Comparison of ENCODE assay signal across 16 mouse cellular contexts in the genomic region with DNA sequence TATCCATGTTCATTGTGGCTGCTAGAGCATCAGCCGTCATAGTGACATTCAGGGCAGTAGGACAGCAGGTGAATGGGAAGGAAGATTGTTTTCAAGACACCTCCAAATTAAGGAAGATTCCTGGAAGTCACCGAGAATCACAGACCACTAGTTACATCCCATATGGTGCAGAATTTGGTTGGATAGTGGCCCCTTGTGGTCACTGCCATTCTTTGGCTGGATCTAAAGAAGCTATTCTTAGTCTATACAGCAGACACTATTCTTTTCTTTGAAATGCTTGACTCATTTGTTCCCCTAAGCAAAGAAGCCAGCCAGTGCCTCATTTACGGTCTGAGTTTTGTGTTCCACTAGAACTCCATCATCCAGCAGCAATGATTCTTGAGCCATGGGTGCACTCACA. TPM values are rescaled to one million over a fixed set of nuclear protein-coding genes. Genes with fewer than 3 reads are reported as not detected.
DNase-seq lines count a peak whose midpoint lies in the region; ATAC-seq and TF ChIP-seq lines count a peak whose summit lies in the region.
"Had no signal": no experiment of that assay in that cellular context is flagged by ENCODE, and none has a peak within 500 bp of the region (broad histone marks: within the 10 kb centered on the region; RNA-seq: fewer than 3 reads in every experiment).

No protein-coding gene starts in this region.

- H3K36me3 ChIP-seq in intestine, postnatal 0 days (ENCODE audit: control insufficient read depth, insufficient read depth) = no peaks in the 10 kb centered on the region
- no peaks in the 10 kb centered on the region for H3K36me3 ChIP-seq in intestine, embryonic 16.5 days (ENCODE audit: control insufficient read depth, insufficient read depth, low read length)
- no peaks in the 10 kb centered on the region for H3K36me3 ChIP-seq in midbrain, postnatal 0 days (ENCODE audit: insufficient read depth, low read length)
- H3K36me3 ChIP-seq in midbrain, embryonic 10.5 days = no peaks in the 10 kb centered on the region
- peaks cover 3% of the 10 kb centered on the region; the same call in 1 of the 2 replicates for H3K36me3 ChIP-seq in stomach, postnatal 0 days (ENCODE audit: control insufficient read depth, insufficient read depth, low read length)
- H3K36me3 ChIP-seq: liver, embryonic 13.5 days; stomach, embryonic 15.5 days had no signal

- no peak for TF ChIP-seq EP300 in stomach, postnatal 0 days (optimal IDR thresholded peaks at IDR 0.05)

- peaks cover 9% of the 10 kb centered on the region; the same call in 1 of the 2 replicates for H3K4me1 ChIP-seq in intestine, postnatal 0 days (replicated peaks; ENCODE audit: control insufficient read depth, insufficient read depth, low read length)
- H3K4me1 ChIP-seq in intestine, embryonic 16.5 days (ENCODE audit: control insufficient read depth, insufficient read depth, low read length) = peaks cover 6% of the 10 kb centered on the region; the same call in 1 of the 2 replicates
- no peaks in the 10 kb centered on the region for H3K4me1 ChIP-seq in midbrain, postnatal 0 days (ENCODE audit: insufficient read depth, low read length)
- H3K4me1 ChIP-seq in midbrain, embryonic 10.5 days = peaks cover 19% of the 10 kb centered on the region
- H3K4me1 ChIP-seq in stomach, postnatal 0 days (replicated peaks; ENCODE audit: control insufficient read depth, insufficient read depth) = no peaks in the 10 kb centered on the region

- no peak overlapping the region for H3K9ac ChIP-seq in intestine, postnatal 0 days (ENCODE audit: low read depth, low read length)
- no peak overlapping the region for H3K9ac ChIP-seq in intestine, embryonic 16.5 days (ENCODE audit: low read depth, low read length)
- H3K9ac ChIP-seq in midbrain, postnatal 0 days (replicated peaks; ENCODE audit: low read length, poor library complexity, severe bottlenecking) = no peak overlapping the region
- no peak overlapping the region for H3K9ac ChIP-seq in stomach, postnatal 0 days (ENCODE audit: low read length)
- H3K9ac ChIP-seq: liver, embryonic 13.5 days; stomach, embryonic 15.5 days had no signal

- peak; percentile 57 for TF ChIP-seq CTCF in intestine, postnatal 0 days (IDR thresholded peaks at IDR 0.05; ENCODE audit: low read depth)
- peak; percentile 77 for TF ChIP-seq CTCF in midbrain, postnatal 0 days (IDR thresholded peaks at IDR 0.05)
- TF ChIP-seq CTCF in stomach, postnatal 0 days (IDR thresholded peaks at IDR 0.05; ENCODE audit: low read depth) = peak; percentile 63

- H3K4me2 ChIP-seq in intestine, postnatal 0 days (replicated peaks; ENCODE audit: low read depth) = no peak overlapping the region
- no peak overlapping the region for H3K4me2 ChIP-seq in intestine, embryonic 16.5 days (ENCODE audit: low read depth, low read length)
- no peak overlapping the region for H3K4me2 ChIP-seq in midbrain, postnatal 0 days (ENCODE audit: low read depth, low read length, poor library complexity, severe bottlenecking)
- no peak overlapping the region for H3K4me2 ChIP-seq in stomach, postnatal 0 days (replicated peaks; ENCODE audit: low read depth)
- H3K4me2 ChIP-seq: liver, embryonic 13.5 days; stomach, embryonic 15.5 days had no signal

- 77% methylated on average over 3 of the region's 3 CpGs for WGBS in intestine, postnatal 0 days
- WGBS in intestine, embryonic 16.5 days = 68% methylated on average over 3 of the region's 3 CpGs
- WGBS in midbrain, postnatal 0 days = 45% methylated on average over 3 of the region's 3 CpGs
- WGBS in midbrain, embryonic 10.5 days = 65% methylated on average over 3 of the region's 3 CpGs
- WGBS in stomach, postnatal 0 days = 56% methylated on average over 3 of the region's 3 CpGs

- H3K9me3 ChIP-seq in intestine, postnatal 0 days (ENCODE audit: control insufficient read depth) = no peaks in the 10 kb centered on the region
- no peaks in the 10 kb centered on the region for H3K9me3 ChIP-seq in intestine, embryonic 16.5 days (ENCODE audit: control insufficient read depth, low read length)
- H3K9me3 ChIP-seq in midbrain, postnatal 0 days (ENCODE audit: low read length) = no peaks in the 10 kb centered on the region
- H3K9me3 ChIP-seq in midbrain, embryonic 10.5 days (replicated peaks) = no peaks in the 10 kb centered on the region
- H3K9me3 ChIP-seq in stomach, postnatal 0 days (ENCODE audit: control insufficient read depth, low read length) = no peaks in the 10 kb centered on the region
- H3K9me3 ChIP-seq: liver, embryonic 13.5 days; stomach, embryonic 15.5 days had no signal

- H3K27ac ChIP-seq in intestine, postnatal 0 days (ENCODE audit: low read depth, low read length) = no peak overlapping the region
- no peak overlapping the region for H3K27ac ChIP-seq in intestine, embryonic 16.5 days (ENCODE audit: low read length)
- no peak overlapping the region for H3K27ac ChIP-seq in midbrain, postnatal 0 days (ENCODE audit: low read depth, low read length)
- H3K27ac ChIP-seq in midbrain, embryonic 10.5 days (replicated peaks) = no peak overlapping the region
- no peak overlapping the region for H3K27ac ChIP-seq in stomach, postnatal 0 days (replicated peaks)
- H3K27ac ChIP-seq: liver, embryonic 13.5 days; macrophage; stomach, embryonic 15.5 days had no signal

- no peaks in the 10 kb centered on the region for H3K27me3 ChIP-seq in intestine, postnatal 0 days (replicated peaks; ENCODE audit: control insufficient read depth, insufficient read depth, low read length)
- H3K27me3 ChIP-seq in intestine, embryonic 16.5 days (replicated peaks; ENCODE audit: control insufficient read depth, insufficient read depth, low read length) = no peaks in the 10 kb centered on the region
- no peaks in the 10 kb centered on the region for H3K27me3 ChIP-seq in midbrain, postnatal 0 days (ENCODE audit: insufficient read depth, low read length)
- peaks cover 23% of the 10 kb centered on the region for H3K27me3 ChIP-seq in midbrain, embryonic 10.5 days (ENCODE audit: low read depth, poor library complexity, severe bottlenecking)
- H3K27me3 ChIP-seq in stomach, postnatal 0 days (ENCODE audit: control insufficient read depth, insufficient read depth, low read length) = no peaks in the 10 kb centered on the region
- H3K27me3 ChIP-seq: stomach, embryonic 15.5 days had no signal

- H3K4me3 ChIP-seq in intestine, postnatal 0 days (ENCODE audit: low read depth, low read length) = no peak overlapping the region
- no peak overlapping the region for H3K4me3 ChIP-seq in intestine, embryonic 16.5 days (ENCODE audit: low read length)
- H3K4me3 ChIP-seq in midbrain, postnatal 0 days (ENCODE audit: low read depth, low read length) = no peak overlapping the region
- H3K4me3 ChIP-seq in midbrain, embryonic 10.5 days = no peak overlapping the region
- H3K4me3 ChIP-seq in stomach, postnatal 0 days (ENCODE audit: low read depth, low read length) = no peak overlapping the region
- H3K4me3 ChIP-seq: liver, embryonic 13.5 days; stomach, embryonic 15.5 days had no signal

- peak; percentile 43 for DNase-seq in embryo, embryonic 10 days (ENCODE audit: low spot score)
- no peak for DNase-seq in embryo, embryonic 11 days
- peak; percentile 58 for DNase-seq in midbrain, postnatal 0 days (ENCODE audit: low spot score)
- no peak for DNase-seq in midbrain, embryonic 10.5 days (ENCODE audit: low spot score)
- DNase-seq in stomach, postnatal 0 days (ENCODE audit: low spot score) = no peak
- DNase-seq in kidney, postnatal 36 days = no peak
- DNase-seq: adrenal gland, postnatal 25 days; kidney, adult 11 months; liver, embryonic 13.5 days; thymus, postnatal 4 days had no signal

- no peak for ATAC-seq in intestine, postnatal 0 days
- no peak for ATAC-seq in intestine, embryonic 16.5 days
- peak; percentile 51; the same call in 1 of the 2 replicates for ATAC-seq in midbrain, postnatal 0 days (ENCODE audit: low FRiP score)
- no peak for ATAC-seq in stomach, postnatal 0 days (ENCODE audit: low FRiP score, low TSS enrichment)

RNA-seq across cellular contexts. Expression of a gene that starts 2.8 kb away (rescaled TPM):
- polyA plus RNA-seq in intestine, postnatal 0 days (2015; fragmentation: Nextera tagmentation; extraction: Ambion mirVana) = 21.6 and 22.9 TPM in 2 replicates
- polyA plus RNA-seq in intestine, embryonic 16.5 days (2015; fragmentation: Nextera tagmentation; extraction: Ambion mirVana) = 25.3 and 28.1 TPM in 2 replicates
- total RNA-seq in midbrain, postnatal 0 days (2014; rRNA removed) = 11.8 and 15.2 TPM in 2 replicates
- 17.5 and 17.6 TPM in 2 replicates for polyA plus RNA-seq in midbrain, postnatal 0 days (2015; fragmentation: Nextera tagmentation; extraction: Ambion mirVana)
- polyA plus RNA-seq in midbrain, embryonic 10.5 days (2016; fragmentation: Nextera tagmentation; extraction: Ambion mirVana) = 23.9 and 25.9 TPM in 2 replicates
- polyA plus RNA-seq in stomach, postnatal 0 days (2015; fragmentation: Nextera tagmentation; extraction: Ambion mirVana) = 31.9 and 33.9 TPM in 2 replicates

RNA-seq across cellular contexts. Expression of a gene that starts 9.9 kb away (rescaled TPM):
- polyA plus RNA-seq in intestine, postnatal 0 days (2015; fragmentation: Nextera tagmentation; extraction: Ambion mirVana) = not detected in 2 replicates
- not detected in 2 replicates for polyA plus RNA-seq in intestine, embryonic 16.5 days (2015; fragmentation: Nextera tagmentation; extraction: Ambion mirVana)
- total RNA-seq in midbrain, postnatal 0 days (2014; rRNA removed) = 0.66 and 2.8 TPM in 2 replicates
- 0.10 and 0.15 TPM in 2 replicates for polyA plus RNA-seq in midbrain, postnatal 0 days (2015; fragmentation: Nextera tagmentation; extraction: Ambion mirVana)
- polyA plus RNA-seq in midbrain, embryonic 10.5 days (2016; fragmentation: Nextera tagmentation; extraction: Ambion mirVana) = not detected in 2 replicates
- 0.02 TPM in 1 of 2 replicates, not detected in the other for polyA plus RNA-seq in stomach, postnatal 0 days (2015; fragmentation: Nextera tagmentation; extraction: Ambion mirVana)
- total RNA-seq: adrenal gland, postnatal 25 days; heart, postnatal 25 days had no signal
- polyA plus RNA-seq: liver, embryonic 13.5 days; macrophage had no signal

RNA-seq across cellular contexts. Expression of a gene that starts 40.1 kb away (rescaled TPM):
- polyA plus RNA-seq in intestine, postnatal 0 days (2015; fragmentation: Nextera tagmentation; extraction: Ambion mirVana) = 0.18 and 0.31 TPM in 2 replicates
- polyA plus RNA-seq in intestine, embryonic 16.5 days (2015; fragmentation: Nextera tagmentation; extraction: Ambion mirVana) = not detected in 2 replicates
- total RNA-seq in midbrain, postnatal 0 days (2014; rRNA removed) = not detected in 2 replicates
- polyA plus RNA-seq in midbrain, postnatal 0 days (2015; fragmentation: Nextera tagmentation; extraction: Ambion mirVana) = not detected in 2 replicates
- polyA plus RNA-seq in midbrain, embryonic 10.5 days (2016; fragmentation: Nextera tagmentation; extraction: Ambion mirVana) = not detected in 2 replicates
- polyA plus RNA-seq in stomach, postnatal 0 days (2015; fragmentation: Nextera tagmentation; extraction: Ambion mirVana) = not detected in 2 replicates
- polyA plus RNA-seq: gonadal fat pad, adult 2 months; liver, embryonic 13.5 days; macrophage; stomach, embryonic 15.5 days had no signal

Comparison
In these comparisons a context has a peak if more than half of its experiments do, and no peak if none do; other contexts are left out.
1. DNase-seq: peak in embryo, embryonic 10 days (single experiment) and midbrain, postnatal 0 days (single experiment); none in embryo, embryonic 11 days (single experiment), midbrain, embryonic 10.5 days (single experiment), stomach, postnatal 0 days (single experiment) and kidney, postnatal 36 days (0 of 2).
2. Peak in every context shown above with its lines, with median percentiles within 50 percentile points of each other: CTCF ChIP-seq.